Mouse (Mus musculus) liver, adult 2 months (tissue): Measurements from ENCODE around the gene Spice1.

Source experiments
- CTCF ChIP-seq: fragments of 200-500 bp; IDR thresholded peaks from 2 replicates; pipeline ENCODE4 v1.5.1; 2011; ENCODE audit warnings: low read depth, low read length, control low read depth
- POLR2A ChIP-seq: fragments of 200-500 bp; IDR thresholded peaks from 2 replicates; pipeline ENCODE4 v1.6.1; 2011; ENCODE audit warnings: low read length, control low read depth; ENCODE audit not compliant: insufficient read depth; ENCODE audit errors: extremely low read depth

- TF ChIP-seq CTCF: no peak
- no peak for TF ChIP-seq POLR2A
Observed at GRCm38 (mm10) chr16:44404933-44405332, 58.0 kb downstream of the Spice1 start.
